Mouse (Mus musculus) telencephalon, adult 2 months (tissue): ENCODE measurements at regions not wholly inside any gene's neighbourhood (a gene's known extent, or its start where the extent isn't known, plus 50 kb on each side); places are given as distances from the start of the nearest gene placed in this dataset.

Experiments
- DNase-seq: peaks from one replicate; pipeline ENCODE4 v3.0.0-alpha.2; 2011; ENCODE audit warnings: low read depth, low spot score

- DNase-seq = no peak
These were observed 186.8 kb downstream of the Katnal1 start for GRCm38 (mm10) chr5:148742158-148742835.

- DNase-seq = no peak
These were observed 187.7 kb downstream of the Katnal1 start for GRCm38 (mm10) chr5:148741267-148742004.

DNA sequence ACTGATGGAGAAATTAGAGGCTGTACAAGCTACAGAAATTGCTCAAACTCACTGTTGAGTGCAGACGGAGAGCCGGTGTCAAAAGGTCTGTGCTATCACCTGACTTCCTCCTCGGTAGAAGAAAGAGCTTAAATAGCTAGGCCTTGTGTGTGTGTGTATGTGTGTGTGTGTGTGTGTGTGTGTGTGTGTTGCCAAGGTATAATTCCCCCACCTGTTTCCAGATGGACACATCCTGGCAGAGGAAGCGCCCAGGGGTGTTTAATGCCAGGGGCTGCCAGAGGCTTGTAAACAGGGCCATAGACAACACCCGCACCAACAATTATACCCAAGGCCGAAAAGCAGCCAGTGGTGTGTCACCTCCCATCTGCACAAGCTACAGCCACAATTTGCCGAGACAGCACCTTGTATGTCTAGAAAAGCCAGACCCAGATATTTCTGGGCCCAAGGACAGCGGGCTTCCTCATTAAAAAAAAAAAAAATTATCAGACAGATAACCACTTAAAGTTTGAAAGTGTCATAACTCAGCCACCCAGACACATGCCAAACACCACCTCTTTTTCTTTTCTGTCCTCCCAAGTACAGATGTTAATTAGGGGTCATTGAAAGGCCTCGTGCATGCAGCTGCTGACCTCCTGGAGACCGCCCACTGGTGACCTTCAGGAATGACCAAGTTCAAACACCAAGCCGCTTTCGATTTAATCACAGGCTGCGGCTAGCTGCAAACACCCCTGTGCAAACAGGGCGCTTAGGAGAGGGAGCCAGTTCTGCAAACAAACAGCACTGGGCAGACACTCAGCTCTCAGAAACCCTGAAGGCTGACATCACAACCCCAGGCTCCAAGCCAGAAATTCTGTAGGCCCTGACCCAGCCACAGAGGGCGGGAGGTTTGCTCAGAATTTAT lies 188.0 kb upstream of the Ubl3 start:
- DNase-seq = no peak

GRCm38 (mm10) chr5:148739672-148740071 lies 187.1 kb upstream of the Ubl3 start:
- no peak for DNase-seq

DNA sequence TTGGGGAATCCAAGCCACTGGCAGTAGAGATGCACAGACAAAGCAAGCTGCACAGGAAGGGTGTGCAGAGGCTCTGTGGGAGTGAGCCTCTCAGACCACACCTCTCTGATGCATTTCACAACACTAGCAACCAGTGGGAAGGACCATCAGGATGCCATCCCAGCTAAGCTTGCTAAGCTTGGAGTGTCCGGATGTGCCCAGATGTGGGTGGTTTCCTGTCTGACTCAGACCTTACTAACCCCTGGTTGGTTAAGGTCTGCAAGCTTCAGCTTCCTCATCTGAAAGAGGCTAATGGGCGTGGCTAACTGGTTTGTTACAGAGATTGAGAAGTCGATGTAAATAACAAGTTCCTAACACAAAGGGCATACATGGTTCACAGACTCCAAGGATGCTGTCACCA lies 186.6 kb upstream of the Ubl3 start:
- no peak for DNase-seq

DNA sequence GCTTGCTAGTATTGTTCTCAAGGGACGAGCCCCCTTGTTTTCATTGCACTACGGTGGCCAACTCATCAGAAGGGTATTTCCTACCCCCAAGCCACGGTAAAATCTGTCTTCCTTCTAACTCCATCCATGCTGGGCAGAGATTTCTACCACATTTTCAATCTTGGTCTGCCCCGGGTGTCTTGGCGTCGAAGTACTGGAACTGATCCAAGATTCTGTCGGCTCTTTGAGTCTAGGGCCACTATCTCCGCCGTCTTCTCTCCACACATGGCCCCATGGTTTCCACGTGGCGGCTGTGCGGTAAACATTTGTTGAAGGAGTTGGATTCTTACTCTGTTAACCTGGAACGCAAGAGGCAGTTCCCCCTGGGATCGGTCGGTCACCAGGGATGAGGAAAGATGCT lies 177.0 kb upstream of the Ubl3 start:
- no peak for DNase-seq

DNA sequence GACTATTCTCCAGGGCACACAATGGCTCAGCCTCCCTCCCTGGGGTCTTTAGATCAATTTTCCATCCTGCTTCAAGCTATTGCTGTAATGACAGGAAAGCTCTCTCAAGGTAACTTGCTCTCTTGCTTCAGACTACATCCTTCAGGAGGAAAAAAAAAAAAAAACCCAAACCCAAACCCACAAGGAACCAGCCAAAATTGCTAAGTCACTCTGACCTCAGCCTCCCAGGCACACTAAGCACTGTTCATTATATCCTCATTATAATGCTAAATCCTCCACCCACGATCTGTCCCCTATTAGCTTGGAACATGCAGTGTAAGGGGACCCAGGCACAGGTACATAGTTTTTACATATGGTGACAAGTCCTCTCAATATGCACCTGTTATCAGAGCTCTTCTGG lies 175.9 kb upstream of the Ubl3 start:
- no peak for DNase-seq

- DNase-seq = no peak
These were observed 173.9 kb upstream of the Ubl3 start for GRCm38 (mm10) chr5:148726442-148726841.

GRCm38 (mm10) chr5:148724470-148724869 lies 171.9 kb upstream of the Ubl3 start:
- DNase-seq = no peak

DNA sequence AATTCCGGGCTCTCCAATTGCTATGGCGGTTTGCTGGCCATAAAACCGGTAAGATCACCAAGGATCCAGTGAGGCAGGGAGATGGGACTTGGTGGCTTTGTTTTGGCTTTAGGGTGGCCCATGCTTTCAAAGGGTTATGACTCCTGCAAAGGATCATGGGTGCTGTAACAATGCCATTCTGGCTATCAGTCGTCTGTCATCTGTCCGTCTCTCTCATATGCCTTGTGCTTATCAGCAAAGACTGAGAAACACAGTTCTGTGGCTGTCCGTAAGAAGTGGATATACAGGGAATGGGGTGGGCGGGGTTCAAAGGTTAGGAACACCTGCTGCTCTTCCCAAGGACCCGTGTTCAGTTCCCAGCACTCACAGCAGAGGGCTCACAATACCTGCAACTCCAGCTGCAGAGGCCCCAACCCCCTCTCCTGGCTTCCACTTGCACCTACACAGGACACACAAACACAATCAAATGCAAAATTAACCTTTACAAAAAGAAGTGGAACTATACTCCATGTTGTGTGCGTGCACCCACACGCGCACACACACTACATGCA lies 171.2 kb upstream of the Ubl3 start:
- DNase-seq = no peak

DNA sequence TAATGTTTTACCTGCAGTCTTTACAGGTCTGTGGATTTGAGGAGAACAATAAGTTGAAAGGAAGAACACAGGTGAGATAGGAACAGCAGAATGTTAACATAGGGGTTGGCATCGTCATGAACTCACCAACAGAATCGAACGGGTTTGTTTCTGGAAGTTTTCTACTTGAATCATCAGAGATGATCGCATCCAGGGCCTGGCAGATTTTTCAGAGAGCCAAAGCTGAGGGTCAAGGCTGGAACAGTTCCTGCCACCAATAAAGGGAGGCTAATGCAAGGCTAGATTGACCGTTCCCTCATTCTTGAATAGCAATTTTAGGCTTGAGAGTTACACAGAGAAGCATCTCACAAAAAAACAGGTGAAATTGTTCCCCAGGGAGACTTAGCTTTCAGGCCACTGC lies 168.0 kb upstream of the Ubl3 start:
- no peak for DNase-seq

GRCm38 (mm10) chr5:148716633-148717032 lies 164.0 kb upstream of the Ubl3 start:
- DNase-seq = no peak

GRCm38 (mm10) chr5:148715218-148715991 lies 162.8 kb upstream of the Ubl3 start:
- no peak for DNase-seq

- DNase-seq = no peak
These were observed 162.2 kb upstream of the Ubl3 start for GRCm38 (mm10) chr5:148714807-148715206.

DNA sequence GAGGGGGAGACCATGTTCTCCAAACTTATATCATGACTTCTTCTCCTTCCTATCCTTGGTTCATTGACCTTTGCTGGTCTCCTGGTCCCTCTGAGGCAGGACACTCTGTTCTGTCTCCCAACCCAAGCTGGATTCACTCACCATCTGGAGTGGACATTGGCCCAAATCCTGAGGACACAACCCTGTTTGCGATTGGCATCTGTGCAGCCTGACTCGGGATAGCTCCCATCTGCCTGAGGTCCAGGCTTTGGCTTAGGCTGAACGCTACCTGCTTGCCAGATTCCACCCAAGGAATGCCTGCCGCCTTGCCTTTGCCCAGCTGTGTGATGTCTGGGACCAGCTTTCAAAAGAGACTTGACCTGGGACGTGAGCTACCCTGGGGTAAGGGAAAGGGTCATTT lies 161.2 kb upstream of the Ubl3 start:
- no peak for DNase-seq

- DNase-seq = no peak
These were observed 160.4 kb upstream of the Ubl3 start for GRCm38 (mm10) chr5:148713039-148713438.

GRCm38 (mm10) chr5:148711570-148711969 lies 159.0 kb upstream of the Ubl3 start:
- no peak for DNase-seq

DNA sequence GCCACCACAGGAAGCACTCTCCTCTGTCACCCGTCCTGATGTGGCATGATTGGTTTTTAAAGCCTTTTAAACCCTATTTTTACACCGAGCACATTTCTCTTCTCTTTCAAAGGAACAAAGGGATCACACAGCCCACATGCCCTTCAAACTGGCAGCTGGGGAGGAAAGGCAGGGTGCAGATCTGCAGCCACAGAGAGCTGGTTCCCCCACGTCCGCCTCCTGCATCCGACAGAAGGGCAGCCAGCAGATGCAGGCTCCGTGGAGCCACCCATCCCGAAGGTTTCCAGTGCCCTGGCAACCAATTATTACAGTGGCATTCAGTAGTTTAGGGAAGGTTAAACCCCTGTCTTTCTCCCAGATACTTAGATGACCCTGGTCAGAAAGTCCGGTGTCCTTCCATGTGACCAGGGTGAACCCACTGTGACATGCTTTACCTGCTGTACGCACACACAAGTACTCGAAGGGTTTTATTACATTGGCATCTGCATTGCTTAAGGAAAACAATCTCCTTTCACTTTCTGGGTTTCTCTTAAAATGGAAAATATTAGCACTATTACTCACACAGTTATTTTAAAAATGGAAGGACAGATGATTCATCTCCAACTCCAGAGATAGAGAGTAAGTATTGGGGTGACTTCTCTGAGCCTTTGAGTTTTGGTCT lies 156.7 kb upstream of the Ubl3 start:
- DNase-seq = peak; percentile 51

GRCm38 (mm10) chr5:148708014-148708741 lies 155.6 kb upstream of the Ubl3 start:
- peak; percentile 40 for DNase-seq

DNA sequence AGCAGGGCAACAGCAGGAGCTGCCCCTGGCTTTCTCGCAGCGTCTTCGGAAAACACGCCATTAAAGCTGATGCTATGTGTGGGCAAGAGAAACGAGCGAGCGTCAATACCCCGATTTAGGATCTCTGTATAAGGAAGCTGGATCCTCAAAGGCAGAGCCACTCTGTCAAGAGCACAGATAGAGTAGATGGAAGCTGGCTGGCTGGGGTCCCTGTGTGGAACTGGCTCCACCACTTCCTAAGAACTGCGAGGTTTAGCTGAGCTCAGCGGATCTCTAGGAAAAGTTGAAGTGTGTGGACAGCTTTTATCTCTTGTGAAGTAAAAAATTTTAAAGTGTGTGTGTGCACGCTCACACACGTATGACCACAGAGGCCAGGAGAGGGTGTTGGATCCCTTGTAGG lies 154.7 kb upstream of the Ubl3 start:
- DNase-seq = no peak
